Mouse (Mus musculus): ENCODE data around the gene Col5a3. TPM values are rescaled to one million over a fixed set of nuclear protein-coding genes. Genes with fewer than 3 reads are reported as not detected.
"Not testable (repeated sequence)": the region's sequence is repeated elsewhere in the genome, so short reads cannot be mapped to it uniquely, and the experiment has no call there.

Col5a3 gene
- polyA plus RNA-seq (2016; fragmentation: Nextera tagmentation; extraction: Ambion mirVana): 0.26 and 0.27 TPM in 2 replicates

GRCm38 (mm10) chr9:20814521-20815272 lies at the start of gene Col5a3:
TSS of gene Col5a3 (minus strand) at chr9:20815067.
- WGBS: 5% methylated on average over 29 of the region's 29 CpGs
- Histone ChIP-seq H3K4me1 (peaks cover 21% of the 10 kb centered on the region), H3K27me3 (ENCODE audit: poor library complexity, severe bottlenecking) (peaks cover 31% of the 10 kb centered on the region), H3K4me3 (peak within 1 kb of the TSS; percentile 47), H3K9me3 (no peaks in the 10 kb centered on the region), H3K36me3 (replicated peaks) (no peaks in the 10 kb centered on the region), H3K27ac (peak within 1 kb of the TSS; percentile 56)
- peak; percentile 60 for DNase-seq (ENCODE audit: extremely low spot score, low spot score)

DNA sequence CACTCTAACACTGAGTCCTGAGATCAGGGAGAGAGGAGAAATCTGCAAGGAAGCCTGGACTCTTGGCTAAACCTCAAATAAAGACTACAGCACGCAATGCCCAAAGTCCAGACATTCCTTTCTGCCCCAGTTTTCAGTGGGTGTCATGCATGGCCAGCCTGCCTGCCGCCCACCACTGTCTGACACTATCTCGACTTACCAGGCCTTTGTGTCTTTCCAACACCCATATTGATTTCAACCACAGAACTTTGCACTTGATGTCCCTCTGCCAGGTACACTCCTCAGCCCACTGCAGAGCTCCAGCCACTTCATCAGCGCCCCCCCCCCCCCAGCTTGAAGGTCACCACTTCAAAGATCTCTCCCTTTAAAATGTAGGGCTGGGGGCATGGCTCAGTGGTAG lies 47.4 kb upstream of the Col5a3 start:
- H3K4me1 ChIP-seq: no peaks in the 10 kb centered on the region
- WGBS: 59% methylated on average over 4 of the region's 4 CpGs
- H3K9me3 ChIP-seq: no peaks in the 10 kb centered on the region

GRCm38 (mm10) chr9:20861821-20862220 lies 47.0 kb upstream of the Col5a3 start:
- H3K9me3 ChIP-seq: no peaks in the 10 kb centered on the region

More for the DNA sequence above, 47.4 kb upstream of the Col5a3 start:
- Histone ChIP-seq H3K27me3 (ENCODE audit: poor library complexity, severe bottlenecking) (peaks cover 12% of the 10 kb centered on the region), H3K36me3 (replicated peaks) (no peaks in the 10 kb centered on the region), H3K27ac (no peak overlapping the region), H3K4me3 (no peak overlapping the region)
- no peak for DNase-seq (ENCODE audit: extremely low spot score, low spot score)

GRCm38 (mm10) chr9:20859926-20860325 lies 45.1 kb upstream of the Col5a3 start:
- Histone ChIP-seq H3K4me1 (no peaks in the 10 kb centered on the region), H3K27ac (no peak overlapping the region), H3K4me3 (no peak overlapping the region), H3K9me3 (no peaks in the 10 kb centered on the region), H3K27me3 (ENCODE audit: poor library complexity, severe bottlenecking) (no peaks in the 10 kb centered on the region), H3K36me3 (replicated peaks) (no peaks in the 10 kb centered on the region)
- no peak for DNase-seq (ENCODE audit: extremely low spot score, low spot score)
- 55% methylated on average over 6 of the region's 6 CpGs for WGBS

More at GRCm38 (mm10) chr9:20861821-20862220, 47.0 kb upstream of the Col5a3 start:
- no peak overlapping the region for H3K27ac ChIP-seq
- WGBS: 17% methylated on average over 4 of the region's 4 CpGs
- H3K4me1 ChIP-seq: no peaks in the 10 kb centered on the region
- no peak overlapping the region for H3K4me3 ChIP-seq
- H3K27me3 ChIP-seq (ENCODE audit: poor library complexity, severe bottlenecking): peaks cover 8% of the 10 kb centered on the region
- DNase-seq (ENCODE audit: extremely low spot score, low spot score): peak; percentile 43
- no peaks in the 10 kb centered on the region for H3K36me3 ChIP-seq (replicated peaks)

- Histone ChIP-seq H3K9me3 (no peaks in the 10 kb centered on the region), H3K4me1 (no peaks in the 10 kb centered on the region), H3K4me3 (no peak overlapping the region), H3K27me3 (ENCODE audit: poor library complexity, severe bottlenecking) (no peaks in the 10 kb centered on the region), H3K27ac (no peak overlapping the region), H3K36me3 (replicated peaks) (no peaks in the 10 kb centered on the region)
- 11% methylated on average over 6 of the region's 6 CpGs for WGBS
- peak; percentile 35 for DNase-seq (ENCODE audit: extremely low spot score, low spot score)
Observed at GRCm38 (mm10) chr9:20857131-20857530, 42.3 kb upstream of the Col5a3 start.

DNA sequence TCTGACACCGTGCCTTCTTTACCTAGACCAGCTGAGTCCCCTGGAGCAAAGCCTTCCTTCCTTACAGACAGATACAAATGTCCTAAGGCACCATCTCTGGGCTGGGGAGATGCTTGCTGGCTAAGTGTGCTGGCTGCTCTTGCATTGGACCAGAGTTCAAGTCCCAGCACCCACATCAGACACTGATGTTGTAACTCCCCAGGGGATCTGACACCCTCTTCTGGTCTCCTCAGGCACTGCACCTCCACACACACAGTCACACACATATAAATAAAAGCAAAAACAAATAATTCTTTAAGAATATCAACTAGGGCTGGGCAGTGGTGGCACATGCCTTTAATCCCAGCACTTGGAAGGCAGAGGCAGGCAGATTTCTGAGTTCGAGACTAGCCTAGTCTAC lies 35.3 kb upstream of the Col5a3 start:
- no peaks in the 10 kb centered on the region for H3K27me3 ChIP-seq (ENCODE audit: poor library complexity, severe bottlenecking)
- H3K27ac ChIP-seq: no peak overlapping the region
- H3K36me3 ChIP-seq (replicated peaks): no peaks in the 10 kb centered on the region
- H3K9me3 ChIP-seq: no peaks in the 10 kb centered on the region
- DNase-seq (ENCODE audit: extremely low spot score, low spot score): no peak
- no peaks in the 10 kb centered on the region for H3K4me1 ChIP-seq
- no peak overlapping the region for H3K4me3 ChIP-seq
- 84% methylated on average over 2 of the region's 2 CpGs for WGBS

DNA sequence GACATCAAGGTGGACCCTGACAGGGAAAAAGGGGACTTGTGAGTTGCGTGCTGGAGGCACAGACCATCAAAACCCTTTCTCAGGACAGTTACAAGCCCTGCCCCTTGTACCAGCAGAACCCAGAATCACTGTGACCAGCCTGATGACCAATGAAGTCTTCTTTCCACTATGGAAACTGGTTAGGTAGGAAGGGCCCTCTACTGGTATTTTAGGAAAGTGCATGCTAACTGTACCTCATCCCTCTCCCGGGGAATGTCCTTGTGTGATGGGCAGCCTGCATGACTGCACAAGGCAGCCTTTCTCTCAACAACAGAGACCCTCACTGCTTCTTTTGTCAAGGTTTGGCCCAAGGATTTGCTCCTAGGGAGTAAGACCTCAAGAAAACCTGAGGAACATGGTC lies 27.8 kb upstream of the Col5a3 start:
- Histone ChIP-seq H3K27ac (no peak overlapping the region), H3K9me3 (no peaks in the 10 kb centered on the region), H3K4me1 (no peaks in the 10 kb centered on the region), H3K27me3 (ENCODE audit: poor library complexity, severe bottlenecking) (peaks cover 4% of the 10 kb centered on the region; the same call in 1 of the 2 replicates), H3K36me3 (replicated peaks) (no peaks in the 10 kb centered on the region), H3K4me3 (no peak overlapping the region)
- WGBS: 36% methylated on average over 2 of the region's 2 CpGs
- DNase-seq (ENCODE audit: extremely low spot score, low spot score): no peak

DNA sequence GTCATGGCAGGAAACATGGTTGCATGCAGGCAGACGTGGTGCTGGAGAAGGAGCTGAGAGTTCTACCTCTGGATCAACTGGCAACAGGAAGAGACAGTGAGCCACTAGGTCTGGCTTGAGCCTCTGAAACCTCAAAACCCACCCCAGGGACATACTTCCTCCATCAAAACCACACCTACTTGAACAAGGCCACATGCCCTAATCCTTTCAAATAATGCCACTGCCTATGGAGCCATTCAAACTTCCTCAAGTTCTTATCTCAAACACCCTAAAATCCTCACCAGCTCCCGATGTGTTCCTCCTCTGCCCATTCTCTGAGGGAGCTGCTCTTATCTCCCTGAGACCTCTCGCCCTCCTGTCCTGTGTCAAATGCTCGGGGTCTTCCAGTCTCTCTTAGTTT lies 27.3 kb upstream of the Col5a3 start:
- Histone ChIP-seq H3K4me1 (no peaks in the 10 kb centered on the region), H3K27ac (no peak overlapping the region), H3K36me3 (replicated peaks) (no peaks in the 10 kb centered on the region), H3K4me3 (no peak overlapping the region), H3K9me3 (no peaks in the 10 kb centered on the region), H3K27me3 (ENCODE audit: poor library complexity, severe bottlenecking) (peaks cover 4% of the 10 kb centered on the region; the same call in 1 of the 2 replicates)
- 74% methylated on average over 4 of the region's 4 CpGs for WGBS
- DNase-seq (ENCODE audit: extremely low spot score, low spot score): no peak

- Histone ChIP-seq H3K4me3 (no peak overlapping the region), H3K9me3 (no peaks in the 10 kb centered on the region), H3K27ac (no peak overlapping the region), H3K4me1 (no peaks in the 10 kb centered on the region), H3K36me3 (replicated peaks) (no peaks in the 10 kb centered on the region), H3K27me3 (ENCODE audit: poor library complexity, severe bottlenecking) (peaks cover 2% of the 10 kb centered on the region; the same call in 1 of the 2 replicates)
- DNase-seq (ENCODE audit: extremely low spot score, low spot score): no peak
- 62% methylated on average over 6 of the region's 6 CpGs for WGBS
Observed at GRCm38 (mm10) chr9:20838931-20839330, 24.1 kb upstream of the Col5a3 start.

DNA sequence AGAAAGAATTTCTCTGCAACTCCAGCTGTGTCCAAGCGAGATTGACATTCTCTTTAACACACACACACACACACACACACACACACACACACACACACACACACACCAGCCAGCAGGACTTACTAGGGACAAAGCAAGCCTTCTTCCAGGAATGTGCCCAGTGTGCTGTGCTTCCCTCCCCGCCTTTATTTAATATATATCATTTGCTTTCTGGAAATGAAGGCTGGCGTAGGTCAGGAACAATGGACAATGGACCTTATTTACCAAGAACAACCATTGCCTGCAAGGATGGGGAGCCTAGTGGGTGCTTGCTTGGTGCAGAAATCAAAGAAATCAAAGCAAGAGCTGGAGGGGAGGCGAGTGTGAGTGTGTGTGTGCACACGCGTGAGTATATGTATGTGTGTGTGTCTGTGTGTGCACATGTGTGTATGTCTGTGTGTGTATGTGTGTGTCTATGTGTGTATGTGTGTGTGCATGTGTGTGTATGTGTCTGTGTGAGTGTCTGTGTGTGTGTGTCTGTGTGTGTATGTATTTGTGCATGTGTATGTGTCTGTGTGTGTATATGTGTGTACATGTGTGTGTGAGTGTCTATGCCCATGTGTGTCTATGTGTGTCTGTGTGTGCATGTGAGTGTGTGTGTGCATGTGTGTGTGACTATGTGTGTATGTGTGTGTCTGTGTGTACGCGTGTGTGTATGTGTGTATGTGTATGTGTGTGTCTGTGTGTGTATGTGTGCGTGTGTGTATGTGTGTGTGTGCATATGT lies 22.5 kb upstream of the Col5a3 start:
- 86% methylated on average over 9 of the region's 9 CpGs for WGBS

DNA sequence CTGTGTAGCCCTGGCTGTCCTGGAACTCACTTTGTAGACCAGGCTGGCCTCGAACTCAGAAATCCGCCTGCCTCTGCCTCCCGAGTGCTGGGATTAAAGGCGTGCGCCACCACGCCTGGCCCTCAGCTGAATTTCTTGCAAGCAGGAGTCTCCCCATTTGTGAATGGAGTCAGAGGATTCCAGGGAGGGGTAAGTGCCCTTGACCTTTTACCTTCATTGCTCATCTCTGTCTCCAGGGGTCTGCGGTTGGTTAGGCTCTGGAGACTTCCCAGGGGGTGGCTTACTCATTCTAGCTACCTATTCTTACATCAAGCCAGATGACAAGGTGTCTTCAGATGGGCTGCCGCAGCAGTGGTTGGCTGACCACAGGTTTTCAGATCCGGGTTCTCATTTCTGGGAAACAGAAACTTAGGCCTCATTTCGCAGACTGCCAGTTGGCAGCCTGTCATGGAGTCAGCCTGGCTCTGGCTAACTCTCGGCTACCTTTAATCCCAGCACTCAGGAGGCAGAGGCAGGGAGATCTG lies 20.6 kb upstream of the Col5a3 start:
- not testable (repeated sequence) for H3K27ac ChIP-seq; H3K4me3 ChIP-seq; H3K4me1 ChIP-seq; DNase-seq (ENCODE audit: extremely low spot score, low spot score); H3K9me3 ChIP-seq; H3K36me3 ChIP-seq (replicated peaks)
- H3K27me3 ChIP-seq (ENCODE audit: poor library complexity, severe bottlenecking): peaks cover 13% of the 10 kb centered on the region
- 90% methylated on average over 11 of the region's 11 CpGs for WGBS

More for the DNA sequence above, 22.5 kb upstream of the Col5a3 start:
- H3K4me3 ChIP-seq: no peak overlapping the region
- DNase-seq (ENCODE audit: extremely low spot score, low spot score): no peak
- H3K36me3 ChIP-seq (replicated peaks): no peaks in the 10 kb centered on the region
- no peak overlapping the region for H3K27ac ChIP-seq
- H3K4me1 ChIP-seq: no peaks in the 10 kb centered on the region
- H3K27me3 ChIP-seq (ENCODE audit: poor library complexity, severe bottlenecking): 0 out of 2 replicates have a peak, but pooled peaks cover 9% of the 10 kb centered on the region
- no peaks in the 10 kb centered on the region for H3K9me3 ChIP-seq

DNA sequence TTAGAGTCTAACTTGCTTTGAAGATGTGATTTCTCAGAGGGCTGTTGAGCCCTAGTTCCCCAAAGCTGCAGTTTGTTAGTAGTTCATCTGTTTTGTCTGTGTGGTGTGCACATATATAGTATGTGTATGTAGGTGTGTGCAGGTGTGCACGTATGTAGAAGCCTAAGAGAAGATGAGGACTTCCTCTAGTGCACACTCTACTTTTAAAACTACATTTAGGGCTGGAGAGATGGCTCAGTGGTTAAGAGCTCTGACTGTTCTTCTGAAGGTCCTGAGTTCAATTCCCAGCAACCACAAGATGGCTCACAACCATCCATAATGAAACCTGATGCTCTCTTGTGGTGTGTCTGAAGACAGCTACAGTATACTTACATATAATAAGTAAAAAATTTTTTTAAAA lies 20.0 kb upstream of the Col5a3 start:
- H3K9me3 ChIP-seq: no peaks in the 10 kb centered on the region
- H3K27ac ChIP-seq: no peak overlapping the region
- no peaks in the 10 kb centered on the region for H3K36me3 ChIP-seq (replicated peaks)
- no peak overlapping the region for H3K4me3 ChIP-seq
- H3K4me1 ChIP-seq: peaks cover 4% of the 10 kb centered on the region
- WGBS: 77% methylated on average over 1 of the region's 1 CpGs
- peaks cover 20% of the 10 kb centered on the region for H3K27me3 ChIP-seq (ENCODE audit: poor library complexity, severe bottlenecking)
- DNase-seq (ENCODE audit: extremely low spot score, low spot score): no peak
